Mouse (Mus musculus) A20 (cell line): Measurements from ENCODE around the gene Ssrp1.

Source experiments
- DNase-seq: peaks from one replicate; pipeline ENCODE4 v3.0.0-alpha.2; 2011; ENCODE audit warnings: low read depth, low spot score

Gene Ssrp1

GRCm38 (mm10) chr2:85073751-85074150 is 36.7 kb downstream of the Ssrp1 start:
- DNase-seq: no peak

DNA sequence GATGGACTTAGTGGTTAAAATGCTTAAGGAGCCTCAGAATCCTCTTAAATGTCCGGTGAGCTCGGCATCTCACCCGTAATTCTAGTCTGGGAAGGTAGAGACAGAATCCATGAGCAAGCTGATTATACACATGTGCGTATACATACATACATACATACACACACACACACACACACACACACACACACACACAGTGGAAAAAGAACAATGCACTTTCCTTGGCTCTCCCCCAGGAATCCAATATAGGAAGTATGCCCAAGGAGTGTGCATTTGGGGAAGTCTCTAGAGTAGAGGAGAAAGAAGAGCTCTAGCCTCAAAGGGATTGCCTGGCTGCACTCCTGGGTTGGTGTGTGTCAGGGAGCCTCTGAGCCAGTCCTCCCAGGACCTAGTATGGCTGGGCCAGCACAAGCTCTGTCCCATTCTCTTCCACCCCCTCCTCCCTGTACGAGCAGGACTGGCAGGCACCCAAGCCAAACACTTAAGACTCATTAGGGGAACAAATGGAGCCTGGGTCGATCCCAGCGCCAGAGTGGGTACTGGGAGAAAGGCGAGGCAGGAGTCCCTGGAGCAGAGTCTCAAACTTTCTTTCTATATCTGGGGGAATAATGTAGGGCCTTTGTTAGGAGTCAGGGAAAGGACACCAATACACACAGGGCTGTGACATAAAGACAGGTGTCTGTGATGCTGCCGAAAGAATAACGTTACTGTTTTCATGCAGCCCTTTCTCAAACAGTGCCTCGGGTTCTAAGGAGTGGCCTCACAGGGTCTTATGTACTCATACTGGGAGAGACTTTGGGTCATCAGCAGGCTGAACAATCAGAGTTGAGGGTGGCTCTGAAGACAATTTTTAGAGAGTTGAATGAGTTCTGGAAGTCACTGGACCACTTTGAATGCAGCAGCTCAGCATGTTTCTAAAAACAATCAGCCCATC is 51.9 kb downstream of the Ssrp1 start:
- DNase-seq: no peak

- DNase-seq: no peak
Observed at GRCm38 (mm10) chr2:85091325-85091724, 54.3 kb downstream of the Ssrp1 start.

DNA sequence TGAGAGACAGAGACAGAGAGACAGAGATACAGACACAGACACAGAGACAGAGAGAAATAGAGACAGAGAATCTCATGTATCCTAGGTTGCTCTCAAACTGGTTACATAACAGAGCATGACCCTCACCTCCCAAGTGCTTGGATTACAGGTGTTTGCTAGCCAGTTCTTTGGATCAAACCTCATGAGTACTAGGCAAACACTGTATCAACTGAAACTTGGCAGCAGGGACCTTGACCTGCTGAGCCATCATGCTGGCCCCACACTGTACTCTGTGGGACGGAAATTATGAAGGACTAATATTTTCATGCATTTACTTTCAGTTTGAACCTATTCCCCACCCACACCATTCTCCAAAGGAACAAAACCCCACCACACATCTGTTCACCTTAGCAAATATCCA is 56.3 kb downstream of the Ssrp1 start:
- no peak for DNase-seq

- no peak for DNase-seq
Observed at GRCm38 (mm10) chr2:85095906-85096305, 58.9 kb downstream of the Ssrp1 start.
